Mouse (Mus musculus) CD8-positive naive resting alpha-beta T cell, adult 57 days (primary cell): ENCODE data around the gene Prcd. TPM values are rescaled to one million over a fixed set of nuclear protein-coding genes. Genes with fewer than 3 reads are reported as not detected.

Experiments
- total RNA-seq: library from RNA; stranded (reverse); gene quantifications from one replicate; pipeline ENCODE4 v1.2.4, GENCODE M21; 2023

Prcd gene
- not detected for total RNA-seq

GRCm38 (mm10) chr11:116653234-116653633 lies at the start of gene Prcd:
Gene Prcd, plus strand, starts transcription at chr11:116653534.

GRCm38 (mm10) chr11:116626299-116627071 lies 26.8 kb upstream of the Prcd start, which contains the start of gene Rhbdf2:
Gene Rhbdf2, minus strand, starts transcription at chr11:116627019.

DNA sequence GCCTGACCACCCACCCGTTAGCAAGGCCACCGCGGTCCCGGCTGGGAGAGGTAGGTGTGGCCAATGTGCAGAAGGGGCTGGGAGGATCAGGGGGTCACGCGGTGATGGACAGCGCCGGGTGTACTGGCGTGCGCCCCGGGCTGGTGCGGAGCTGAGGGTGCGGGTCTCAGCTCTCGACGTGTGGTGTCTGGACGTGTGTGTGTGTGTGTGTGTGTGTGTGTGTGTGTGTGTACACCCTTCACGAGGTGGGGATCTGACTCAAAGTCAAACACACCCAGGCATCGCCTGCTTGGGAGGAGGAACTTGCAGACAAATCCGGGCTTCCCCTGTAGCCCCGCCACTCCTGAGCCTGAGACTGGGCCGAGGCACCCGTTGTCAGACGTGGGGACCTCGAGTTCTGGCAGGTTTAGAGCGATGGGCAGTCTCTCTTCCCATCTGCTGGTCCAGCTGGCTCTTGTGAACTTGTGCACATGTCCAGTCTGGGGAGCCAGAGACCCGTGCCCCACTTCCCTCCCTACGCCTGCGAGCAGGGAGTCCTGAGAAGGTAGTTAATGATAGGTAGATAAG lies 1.0 kb downstream of the Prcd start, which contains the start of gene Cygb:
Gene Cygb, minus strand, starts transcription at position 59 of the 567 bp plus-strand sequence.

Other genes with a start within 250 kb of the Prcd start
- gene Rnf157, start 240.5 kb upstream of the Prcd start, total RNA-seq: 10.5 TPM
- 101 TPM for gene Ubald2, start 219.4 kb upstream of the Prcd start, total RNA-seq
- not detected for gene Qrich2, start 187.3 kb upstream of the Prcd start, total RNA-seq
- 81.2 TPM for gene Prpsap1, start 159.3 kb upstream of the Prcd start, total RNA-seq
- 0.12 TPM for gene Sphk1, start 122.6 kb upstream of the Prcd start, total RNA-seq
- gene Ube2o, start 72.1 kb upstream of the Prcd start, total RNA-seq: 22.7 TPM
- not detected for gene Aanat, start 67.1 kb upstream of the Prcd start, total RNA-seq
- gene Rhbdf2, start 26.5 kb upstream of the Prcd start, total RNA-seq: 15.6 TPM
- gene Cygb, start 779 bp downstream of the Prcd start, total RNA-seq: not detected
- gene St6galnac1, start 122.0 kb downstream of the Prcd start, total RNA-seq: not detected
- not detected for gene Mxra7, start 174.5 kb downstream of the Prcd start, total RNA-seq
- 69.0 TPM for gene Mettl23, start 189.7 kb downstream of the Prcd start, total RNA-seq
- gene Jmjd6, start 189.9 kb downstream of the Prcd start, total RNA-seq: 60.2 TPM
- 11.1 TPM for gene Mfsd11, start 198.9 kb downstream of the Prcd start, total RNA-seq
- 421 TPM for gene Srsf2, start 199.6 kb downstream of the Prcd start, total RNA-seq